Mouse (Mus musculus) megakaryocyte, embryonic 14.5 days (primary cell): ENCODE measurements at regions not wholly inside any gene's neighbourhood (a gene's known extent, or its start where the extent isn't known, plus 50 kb on each side); places are given as distances from the start of the nearest gene placed in this dataset.

Experiments
- FLI1 ChIP-seq: IDR thresholded peaks from 2 replicates; pipeline ENCODE4 v1.6.1; 2012; ENCODE audit warnings: low read length, inconsistent platforms, mixed read lengths
- GATA1 ChIP-seq: IDR thresholded peaks from 3 replicates; pipeline ENCODE4 v1.6.1; 2012; ENCODE audit warnings: mixed read lengths, low read length, inconsistent platforms, borderline replicate concordance

DNA sequence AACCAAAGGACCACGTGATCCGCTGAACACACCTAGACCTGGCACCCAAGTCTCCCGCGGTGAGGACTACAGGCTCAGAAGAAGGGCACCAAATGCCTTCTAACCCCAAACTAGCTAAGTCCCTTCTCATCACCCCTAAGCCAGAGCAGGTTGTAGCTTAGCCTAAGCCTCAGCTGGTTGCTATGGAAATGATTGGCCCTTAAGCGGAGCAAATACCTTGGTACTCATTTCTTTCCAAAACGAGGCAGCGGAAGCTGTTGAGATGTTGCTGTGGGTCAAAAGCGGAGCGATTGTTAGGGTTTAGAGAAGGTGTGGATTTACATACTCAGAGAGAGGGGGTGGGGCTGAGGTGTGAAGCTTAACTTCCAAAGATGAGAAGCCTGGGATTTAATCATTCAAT is 145.7 kb downstream of the Cct6b start:
- TF ChIP-seq GATA1 (no peak), FLI1 (no peak)
